Mouse (Mus musculus): ENCODE measurements around the gene Gphb5. TPM values are rescaled to one million over a fixed set of nuclear protein-coding genes. Genes with fewer than 3 reads are reported as not detected.

Gene Gphb5
- polyA plus RNA-seq, 1 experiment from 2014 or later = not detected

- Histone ChIP-seq H3K9ac (replicated peaks; ENCODE audit: low read length) (no peak overlapping the region), H3K9me3 (replicated peaks; ENCODE audit: control insufficient read depth, low read length) (no peaks in the 10 kb centered on the region), H3K4me2 (ENCODE audit: low read depth, low read length) (no peak overlapping the region), H3K27me3 (ENCODE audit: control insufficient read depth, insufficient read depth, low read length) (no peaks in the 10 kb centered on the region), H3K4me3 (ENCODE audit: low read depth, low read length) (no peak overlapping the region), H3K27ac (replicated peaks; ENCODE audit: low read depth, low read length) (no peak overlapping the region), H3K36me3 (replicated peaks; ENCODE audit: control insufficient read depth, insufficient read depth, low read depth, low read length) (no peaks in the 10 kb centered on the region), H3K4me1 (ENCODE audit: control insufficient read depth, insufficient read depth, low read length) (no peaks in the 10 kb centered on the region)
- DNase-seq (ENCODE audit: low spot score) = peak; percentile 69
- ATAC-seq (replicated peaks; ENCODE audit: insufficient number of reproducible peaks, low FRiP score, low TSS enrichment, low read depth) = no peak
- WGBS = 46% methylated on average over 20 of the region's 20 CpGs
These were observed 27.1 kb downstream of the Gphb5 start for GRCm38 (mm10) chr12:75389308-75390135.

DNA sequence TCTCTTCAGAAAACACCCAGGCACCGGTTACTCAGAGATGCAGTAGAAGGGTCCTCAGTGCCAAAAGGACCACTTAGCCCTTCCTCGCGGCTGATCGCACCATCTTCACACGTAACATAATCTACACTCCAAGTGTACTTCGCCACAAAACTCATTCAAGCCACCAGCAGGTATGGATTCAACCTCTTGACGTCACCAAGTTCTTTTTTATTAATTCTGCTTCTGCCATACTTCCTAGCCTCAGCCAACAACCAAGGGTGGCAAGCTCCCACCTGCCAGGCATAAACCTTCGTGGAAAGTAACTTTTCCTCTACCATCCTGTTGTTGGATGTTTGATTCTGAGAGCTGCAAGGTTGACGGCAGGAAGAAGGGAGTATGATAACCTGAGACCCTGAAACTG is 28.1 kb downstream of the Gphb5 start:
- ATAC-seq (replicated peaks; ENCODE audit: insufficient number of reproducible peaks, low FRiP score, low TSS enrichment, low read depth) = no peak
- Histone ChIP-seq H3K4me3 (ENCODE audit: low read depth, low read length) (no peak overlapping the region), H3K9me3 (replicated peaks; ENCODE audit: control insufficient read depth, low read length) (no peaks in the 10 kb centered on the region), H3K9ac (replicated peaks; ENCODE audit: low read length) (no peak overlapping the region), H3K27ac (replicated peaks; ENCODE audit: low read depth, low read length) (no peak overlapping the region), H3K4me2 (ENCODE audit: low read depth, low read length) (no peak overlapping the region), H3K36me3 (replicated peaks; ENCODE audit: control insufficient read depth, insufficient read depth, low read depth, low read length) (no peaks in the 10 kb centered on the region), H3K27me3 (ENCODE audit: control insufficient read depth, insufficient read depth, low read length) (no peaks in the 10 kb centered on the region), H3K4me1 (ENCODE audit: control insufficient read depth, insufficient read depth, low read length) (no peaks in the 10 kb centered on the region)
- no peak for DNase-seq (ENCODE audit: low spot score)
- 89% methylated on average over 9 of the region's 9 CpGs for WGBS

- H3K4me1 ChIP-seq (ENCODE audit: control insufficient read depth, insufficient read depth, low read length) = no peaks in the 10 kb centered on the region
- H3K27ac ChIP-seq (replicated peaks; ENCODE audit: low read depth, low read length) = no peak overlapping the region
- WGBS = 93% methylated on average over 15 of the region's 15 CpGs
- no peak overlapping the region for H3K4me3 ChIP-seq (ENCODE audit: low read depth, low read length)
- no peaks in the 10 kb centered on the region for H3K9me3 ChIP-seq (replicated peaks; ENCODE audit: control insufficient read depth, low read length)
- ATAC-seq (replicated peaks; ENCODE audit: insufficient number of reproducible peaks, low FRiP score, low TSS enrichment, low read depth) = no peak
- H3K9ac ChIP-seq (replicated peaks; ENCODE audit: low read length) = no peak overlapping the region
- no peak overlapping the region for H3K4me2 ChIP-seq (ENCODE audit: low read depth, low read length)
- no peak for DNase-seq (ENCODE audit: low spot score)
- H3K27me3 ChIP-seq (ENCODE audit: control insufficient read depth, insufficient read depth, low read length) = no peaks in the 10 kb centered on the region
- no peaks in the 10 kb centered on the region for H3K36me3 ChIP-seq (replicated peaks; ENCODE audit: control insufficient read depth, insufficient read depth, low read depth, low read length)
These were observed 28.7 kb downstream of the Gphb5 start for GRCm38 (mm10) chr12:75387846-75388245.

DNA sequence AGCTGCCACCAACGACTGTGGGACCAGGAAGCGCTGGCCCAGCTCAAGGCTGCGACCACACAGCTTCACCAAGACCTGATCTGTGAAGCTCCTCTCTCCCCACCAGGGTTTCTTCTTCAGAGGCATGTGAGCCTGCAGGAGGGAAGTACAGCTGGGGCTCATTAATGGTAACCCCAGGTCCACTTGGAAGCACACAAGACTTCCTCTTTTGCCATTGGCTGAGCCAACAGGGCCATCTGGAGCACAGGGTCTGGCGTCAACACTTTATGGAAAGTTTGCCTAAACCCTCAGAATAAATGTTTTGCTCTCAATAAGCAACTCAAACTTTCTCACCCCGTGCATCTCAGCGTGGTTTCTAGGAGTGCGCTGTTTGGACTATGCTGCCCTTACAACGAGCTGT is 29.4 kb downstream of the Gphb5 start:
- no peak overlapping the region for H3K4me2 ChIP-seq (ENCODE audit: low read depth, low read length)
- H3K27me3 ChIP-seq (ENCODE audit: control insufficient read depth, insufficient read depth, low read length) = no peaks in the 10 kb centered on the region
- H3K4me3 ChIP-seq (ENCODE audit: low read depth, low read length) = no peak overlapping the region
- ATAC-seq (replicated peaks; ENCODE audit: insufficient number of reproducible peaks, low FRiP score, low TSS enrichment, low read depth) (no peak), DNase-seq (ENCODE audit: low spot score) (peak; percentile 22)
- H3K4me1 ChIP-seq (ENCODE audit: control insufficient read depth, insufficient read depth, low read length) = no peaks in the 10 kb centered on the region
- no peaks in the 10 kb centered on the region for H3K36me3 ChIP-seq (replicated peaks; ENCODE audit: control insufficient read depth, insufficient read depth, low read depth, low read length)
- no peaks in the 10 kb centered on the region for H3K9me3 ChIP-seq (replicated peaks; ENCODE audit: control insufficient read depth, low read length)
- no peak overlapping the region for H3K9ac ChIP-seq (replicated peaks; ENCODE audit: low read length)
- no peak overlapping the region for H3K27ac ChIP-seq (replicated peaks; ENCODE audit: low read depth, low read length)
- WGBS = 80% methylated on average over 8 of the region's 8 CpGs

DNA sequence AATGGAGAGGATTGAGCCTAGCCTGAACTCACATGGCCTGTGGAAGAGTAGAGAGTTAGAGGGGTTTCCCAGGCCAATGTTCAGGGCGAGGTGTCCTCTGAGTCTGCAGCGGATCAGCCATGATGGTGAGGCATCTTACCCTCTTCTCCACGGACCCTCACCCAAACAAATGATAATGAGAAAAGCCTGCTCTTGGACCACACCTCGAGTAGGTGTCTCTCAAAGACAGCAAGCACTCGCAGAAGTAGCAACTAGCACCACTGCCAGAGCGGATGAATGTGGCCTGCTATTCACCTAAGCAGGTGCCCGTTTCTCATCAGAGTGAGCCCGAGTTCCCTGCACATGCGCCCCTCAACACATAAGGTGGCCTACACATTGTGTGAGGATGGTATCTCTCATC is 29.9 kb downstream of the Gphb5 start:
- DNase-seq (ENCODE audit: low spot score) = no peak
- no peak overlapping the region for H3K4me2 ChIP-seq (ENCODE audit: low read depth, low read length)
- no peak overlapping the region for H3K27ac ChIP-seq (replicated peaks; ENCODE audit: low read depth, low read length)
- H3K27me3 ChIP-seq (ENCODE audit: control insufficient read depth, insufficient read depth, low read length) = no peaks in the 10 kb centered on the region
- H3K4me1 ChIP-seq (ENCODE audit: control insufficient read depth, insufficient read depth, low read length) = no peaks in the 10 kb centered on the region
- no peak for ATAC-seq (replicated peaks; ENCODE audit: insufficient number of reproducible peaks, low FRiP score, low TSS enrichment, low read depth)
- no peaks in the 10 kb centered on the region for H3K36me3 ChIP-seq (replicated peaks; ENCODE audit: control insufficient read depth, insufficient read depth, low read depth, low read length)
- 87% methylated on average over 9 of the region's 9 CpGs for WGBS
- H3K9ac ChIP-seq (replicated peaks; ENCODE audit: low read length) = no peak overlapping the region
- H3K4me3 ChIP-seq (ENCODE audit: low read depth, low read length) = no peak overlapping the region
- H3K9me3 ChIP-seq (replicated peaks; ENCODE audit: control insufficient read depth, low read length) = no peaks in the 10 kb centered on the region

DNA sequence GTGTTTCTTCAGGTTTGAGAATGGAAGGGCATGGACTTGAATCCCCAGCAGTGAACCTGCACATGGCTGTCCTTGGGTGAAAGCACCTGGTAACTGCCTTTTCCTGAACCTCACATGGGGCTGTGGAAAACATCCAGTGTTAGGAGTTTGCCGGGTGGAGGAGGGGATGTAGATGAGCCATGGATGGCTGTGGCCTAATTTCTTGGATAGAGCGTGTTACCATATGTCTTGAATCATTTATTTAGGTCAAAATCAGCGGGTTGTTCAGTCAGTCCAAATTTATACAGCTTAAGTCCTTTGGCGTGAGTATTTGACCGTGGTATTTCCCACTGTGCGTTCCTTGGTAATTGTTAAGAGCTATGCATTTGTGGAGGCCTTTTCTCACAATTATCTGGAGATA is 40.5 kb downstream of the Gphb5 start:
- H3K36me3 ChIP-seq (replicated peaks; ENCODE audit: control insufficient read depth, insufficient read depth, low read depth, low read length) = no peaks in the 10 kb centered on the region
- ATAC-seq (replicated peaks; ENCODE audit: insufficient number of reproducible peaks, low FRiP score, low TSS enrichment, low read depth) (no peak), DNase-seq (ENCODE audit: low spot score) (no peak)
- H3K4me2 ChIP-seq (ENCODE audit: low read depth, low read length) = no peak overlapping the region
- 90% methylated on average over 6 of the region's 6 CpGs for WGBS
- no peaks in the 10 kb centered on the region for H3K27me3 ChIP-seq (ENCODE audit: control insufficient read depth, insufficient read depth, low read length)
- no peak overlapping the region for H3K4me3 ChIP-seq (ENCODE audit: low read depth, low read length)
- no peak overlapping the region for H3K27ac ChIP-seq (replicated peaks; ENCODE audit: low read depth, low read length)
- no peak overlapping the region for H3K9ac ChIP-seq (replicated peaks; ENCODE audit: low read length)
- H3K9me3 ChIP-seq (replicated peaks; ENCODE audit: control insufficient read depth, low read length) = no peaks in the 10 kb centered on the region
- no peaks in the 10 kb centered on the region for H3K4me1 ChIP-seq (ENCODE audit: control insufficient read depth, insufficient read depth, low read length)

GRCm38 (mm10) chr12:75375060-75375459 is 41.5 kb downstream of the Gphb5 start:
- Histone ChIP-seq H3K4me2 (ENCODE audit: low read depth, low read length) (no peak overlapping the region), H3K9ac (replicated peaks; ENCODE audit: low read length) (no peak overlapping the region), H3K4me1 (ENCODE audit: control insufficient read depth, insufficient read depth, low read length) (no peaks in the 10 kb centered on the region), H3K36me3 (replicated peaks; ENCODE audit: control insufficient read depth, insufficient read depth, low read depth, low read length) (no peaks in the 10 kb centered on the region), H3K9me3 (replicated peaks; ENCODE audit: control insufficient read depth, low read length) (no peaks in the 10 kb centered on the region), H3K27ac (replicated peaks; ENCODE audit: low read depth, low read length) (no peak overlapping the region), H3K4me3 (ENCODE audit: low read depth, low read length) (no peak overlapping the region), H3K27me3 (ENCODE audit: control insufficient read depth, insufficient read depth, low read length) (no peaks in the 10 kb centered on the region)
- 92% methylated on average over 12 of the region's 12 CpGs for WGBS
- ATAC-seq (replicated peaks; ENCODE audit: insufficient number of reproducible peaks, low FRiP score, low TSS enrichment, low read depth) (no peak), DNase-seq (ENCODE audit: low spot score) (no peak)

DNA sequence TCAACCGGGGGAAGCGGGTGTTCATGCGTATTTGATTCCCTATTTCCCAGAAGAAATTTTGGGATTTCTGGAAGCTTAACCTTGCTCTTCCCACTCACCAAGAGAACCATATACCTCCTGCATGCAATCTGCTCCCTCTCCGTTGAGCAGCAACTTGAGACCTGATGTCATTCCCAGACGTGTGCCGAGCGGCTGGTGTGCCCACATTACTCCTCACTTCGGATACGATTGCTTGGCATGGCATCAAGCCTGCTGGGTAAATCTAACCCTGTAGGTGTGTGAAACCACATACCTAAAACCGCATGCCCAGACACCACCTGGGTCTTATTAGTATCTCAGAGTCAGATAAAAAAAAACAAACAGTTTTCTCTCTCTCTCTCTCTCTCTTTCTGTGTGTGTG is 42.1 kb downstream of the Gphb5 start:
- ATAC-seq (replicated peaks; ENCODE audit: insufficient number of reproducible peaks, low FRiP score, low TSS enrichment, low read depth) = no peak
- Histone ChIP-seq H3K27me3 (ENCODE audit: control insufficient read depth, insufficient read depth, low read length) (no peaks in the 10 kb centered on the region), H3K27ac (replicated peaks; ENCODE audit: low read depth, low read length) (no peak overlapping the region), H3K9me3 (replicated peaks; ENCODE audit: control insufficient read depth, low read length) (no peaks in the 10 kb centered on the region), H3K4me1 (ENCODE audit: control insufficient read depth, insufficient read depth, low read length) (no peaks in the 10 kb centered on the region), H3K4me2 (ENCODE audit: low read depth, low read length) (no peak overlapping the region), H3K4me3 (ENCODE audit: low read depth, low read length) (no peak overlapping the region), H3K9ac (replicated peaks; ENCODE audit: low read length) (no peak overlapping the region), H3K36me3 (replicated peaks; ENCODE audit: control insufficient read depth, insufficient read depth, low read depth, low read length) (no peaks in the 10 kb centered on the region)
- DNase-seq (ENCODE audit: low spot score) = no peak
- WGBS = 86% methylated on average over 10 of the region's 10 CpGs
